Mouse (Mus musculus): Measurements from ENCODE around the gene Cdc42bpg. TPM values are rescaled to one million over a fixed set of nuclear protein-coding genes. Genes with fewer than 3 reads are reported as not detected.

Gene Cdc42bpg
- total RNA-seq, 2 experiments from 2014 or later = 3.9 to 4.6 TPM

Small RNA genes within 50 kb of the gene (microRNA-seq; reads per million reads assigned to microRNA genes)
- gene Mir192 = 8.6 to 30.5 reads per million in 2 experiments
- 24.1 to 25.9 reads per million in 2 experiments for gene Mir194-2
- 4.8 to 5.2 reads per million in 2 experiments for gene Mir6989

Other genes starting within 250 kb of the Cdc42bpg start
- gene Mrpl49, start 248.7 kb upstream of the Cdc42bpg start, total RNA-seq (2021) = 10 to 100 TPM; 43.1 to 47.4 TPM
- 100 to 1,000 TPM; 588 to 687 TPM for gene Fau, start 248.6 kb upstream of the Cdc42bpg start, total RNA-seq (2021)
- 10 to 100 TPM; 38.0 to 41.5 TPM for gene Znhit2, start 245.3 kb upstream of the Cdc42bpg start, total RNA-seq (2021)
- gene Tm7sf2, start 238.1 kb upstream of the Cdc42bpg start, total RNA-seq (2021) = 10 to 100 TPM; 27.8 to 28.8 TPM
- gene Vps51, start 229.2 kb upstream of the Cdc42bpg start, total RNA-seq (2021) = 10 to 100 TPM; 83.7 to 96.3 TPM
- not detected for gene Tmem262, start 226.4 kb upstream of the Cdc42bpg start, total RNA-seq (2021)
- gene Gm28374, start 224.2 kb upstream of the Cdc42bpg start, total RNA-seq (2021) = not detected
- 10 to 100 TPM; 37.1 to 44.2 TPM for gene Zfpl1, start 221.5 kb upstream of the Cdc42bpg start, total RNA-seq (2021)
- under 1 TPM in 1 of 2 experiments, not detected in 1; 0.37 TPM for gene Cdca5, start 221.5 kb upstream of the Cdc42bpg start, total RNA-seq (2021)
- gene AC131692.1, start 212.0 kb upstream of the Cdc42bpg start, total RNA-seq (2021) = not detected
- gene Naaladl1, start 200.7 kb upstream of the Cdc42bpg start, total RNA-seq (2021) = not detected
- gene Sac3d1, start 187.8 kb upstream of the Cdc42bpg start, total RNA-seq (2021) = 10 to 100 TPM; 15.5 to 17.9 TPM
- gene Snx15, start 178.2 kb upstream of the Cdc42bpg start, total RNA-seq (2021) = 10 to 100 TPM; 36.7 to 40.7 TPM
- under 1 TPM; 0.45 to 0.69 TPM for gene Batf2, start 165.5 kb upstream of the Cdc42bpg start, total RNA-seq (2021)
- gene Arl2, start 164.9 kb upstream of the Cdc42bpg start, total RNA-seq (2021) = 10 to 100 TPM; 75.5 to 76.1 TPM
- not detected for gene Majin, start 122.1 kb upstream of the Cdc42bpg start, total RNA-seq (2021)
- gene Gpha2, start 80.1 kb upstream of the Cdc42bpg start, total RNA-seq (2021) = not detected
- 100 to 1,000 TPM; 137 to 146 TPM for gene Ppp2r5b, start 70.6 kb upstream of the Cdc42bpg start, total RNA-seq (2021)
- 10 to 100 TPM; 31.1 to 38.3 TPM for gene Atg2a, start 64.8 kb upstream of the Cdc42bpg start, total RNA-seq (2021)
- 10 to 100 TPM; 84.9 to 88.6 TPM for gene Ehd1, start 29.7 kb upstream of the Cdc42bpg start, total RNA-seq (2021)
- gene Men1, start 28.5 kb downstream of the Cdc42bpg start, total RNA-seq (2021) = 10 to 100 TPM; 63.3 to 64.8 TPM
- gene Map4k2, start 34.7 kb downstream of the Cdc42bpg start, total RNA-seq (2021) = 10 to 100 TPM; 66.3 to 78.4 TPM
- 100 to 1,000 TPM; 180 to 215 TPM for gene Sf1, start 57.2 kb downstream of the Cdc42bpg start, total RNA-seq (2021)
- 10 to 100 TPM; 26.6 to 32.3 TPM for gene Pygm, start 77.9 kb downstream of the Cdc42bpg start, total RNA-seq (2021)
- 10 to 100 TPM; 29.3 to 29.8 TPM for gene Rasgrp2, start 92.9 kb downstream of the Cdc42bpg start, total RNA-seq (2021)
- 100 to 1,000 TPM; 404 to 465 TPM for gene Nrxn2, start 112.3 kb downstream of the Cdc42bpg start, total RNA-seq (2021)
- gene Slc22a12, start 236.6 kb downstream of the Cdc42bpg start, total RNA-seq (2021) = 1 to 10 TPM in 1 of 2 experiments, under 1 TPM in 1; 0.47 to 1.2 TPM